8 mouse cellular contexts compared by ENCODE assay signal in the genomic region with DNA sequence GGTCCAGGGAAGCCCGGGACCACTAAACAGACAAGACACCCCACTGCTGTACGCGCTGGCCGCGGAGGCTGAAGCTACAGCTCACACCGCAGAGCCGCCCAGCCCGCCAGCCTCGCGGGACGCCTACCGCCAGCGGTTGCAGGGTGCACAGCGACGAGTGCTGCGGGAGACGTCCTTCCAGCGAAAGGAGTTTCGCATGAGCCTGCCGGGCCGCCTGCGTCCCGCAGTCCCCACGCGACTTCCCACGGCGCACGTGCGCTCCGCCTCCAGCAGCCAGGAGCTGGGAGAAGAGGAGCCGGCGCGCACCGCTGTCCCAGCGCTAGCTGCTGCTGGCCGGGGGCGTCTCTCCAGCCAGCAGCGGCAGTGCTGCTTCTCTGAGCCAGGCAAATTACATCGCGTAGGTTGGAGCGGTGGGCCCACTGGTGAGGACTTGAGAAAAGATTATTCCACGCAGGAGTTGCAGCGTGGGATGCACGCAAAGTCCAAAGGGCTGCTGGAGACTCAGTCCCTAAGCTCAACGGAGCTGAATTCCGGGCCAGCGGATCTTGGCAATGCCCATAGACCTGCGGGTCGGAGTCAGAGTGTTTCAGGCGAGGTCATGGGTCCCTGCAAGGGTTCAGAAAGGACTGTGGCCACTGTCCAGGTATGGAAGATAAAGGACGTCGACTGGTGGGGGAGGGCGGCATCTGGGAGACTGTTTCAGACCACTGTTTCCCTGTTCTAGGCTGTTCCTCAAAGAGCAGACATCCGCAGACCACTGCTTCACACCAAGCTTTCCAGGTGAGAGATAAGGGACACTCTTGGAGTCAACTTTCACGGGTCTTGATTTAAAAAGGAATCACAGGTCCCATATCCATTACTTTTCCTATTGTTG. TPM values are rescaled to one million over a fixed set of nuclear protein-coding genes. Genes with fewer than 3 reads are reported as not detected.
DNase-seq lines count a peak whose midpoint lies in the region; ATAC-seq and TF ChIP-seq lines count a peak whose summit lies in the region.

No protein-coding gene starts in this region.

- no peak overlapping the region for H3K27ac ChIP-seq in hindbrain, embryonic 13.5 days
- H3K27ac ChIP-seq in liver, embryonic 13.5 days = no peak overlapping the region
- H3K27ac ChIP-seq in small intestine, adult 2 months (ENCODE audit: insufficient read depth, low read depth, low read length) = no peak overlapping the region

- H3K36me3 ChIP-seq in hindbrain, embryonic 13.5 days = no peaks in the 10 kb centered on the region
- H3K36me3 ChIP-seq in liver, embryonic 13.5 days = no peaks in the 10 kb centered on the region
- H3K36me3 ChIP-seq in small intestine, adult 2 months (ENCODE audit: control insufficient read depth, insufficient read depth, low read length) = no peaks in the 10 kb centered on the region

- peak; percentile 69 to 77 for DNase-seq in left cerebral cortex, adult 18-20 months (ENCODE audit: low spot score in 2 of 2)
- DNase-seq in left cerebral cortex, adult 11 months (ENCODE audit: low spot score) = no peak
- peak; percentile 52 for DNase-seq in embryo, embryonic 9.5 days (ENCODE audit: extremely low spot score)
- DNase-seq in liver, embryonic 13.5 days = no peak
- DNase-seq in urinary bladder, adult 18-20 months (ENCODE audit: low spot score in 2 of 2) = no peak
- DNase-seq in layer of hippocampus, postnatal 25 days (ENCODE audit: extremely low spot score in 1 of 2, low spot score in 1 of 2) = no peak

- H3K27me3 ChIP-seq in hindbrain, embryonic 13.5 days = peaks cover 98% of the 10 kb centered on the region
- H3K27me3 ChIP-seq in liver, embryonic 13.5 days = peaks cover 85% of the 10 kb centered on the region
- peaks cover 9% of the 10 kb centered on the region for H3K27me3 ChIP-seq in small intestine, adult 2 months (ENCODE audit: control insufficient read depth, insufficient read depth, low read length)

- ATAC-seq in hindbrain, embryonic 13.5 days (ENCODE audit: low FRiP score) = no peak
- ATAC-seq in liver, embryonic 13.5 days (ENCODE audit: low read depth) = no peak

- 8% methylated on average over 53 of the region's 55 CpGs for WGBS in hindbrain, embryonic 13.5 days
- 6% methylated on average over 55 of the region's 55 CpGs for WGBS in liver, embryonic 13.5 days (ENCODE audit: insufficient replicate concordance)
- WGBS in small intestine, adult 2 months = 38% methylated on average over 55 of the region's 55 CpGs

- TF ChIP-seq CTCF in small intestine, adult 2 months (IDR thresholded peaks at IDR 0.05; ENCODE audit: extremely low read depth, insufficient read length, insufficient replicate concordance, low read depth, low read length) = no peak

- peak overlapping the region; percentile 80 for H3K4me2 ChIP-seq in hindbrain, embryonic 13.5 days
- H3K4me2 ChIP-seq in liver, embryonic 13.5 days = peak overlapping the region; percentile 66

- H3K4me3 ChIP-seq in hindbrain, embryonic 13.5 days = peak overlapping the region; percentile 46
- H3K4me3 ChIP-seq in liver, embryonic 13.5 days (replicated peaks) = peak overlapping the region; percentile 45
- H3K4me3 ChIP-seq in small intestine, adult 2 months (ENCODE audit: low read depth, low read length) = peak overlapping the region; percentile 38

- no peaks in the 10 kb centered on the region for H3K9me3 ChIP-seq in hindbrain, embryonic 13.5 days
- H3K9me3 ChIP-seq in liver, embryonic 13.5 days (replicated peaks) = no peaks in the 10 kb centered on the region

- H3K9ac ChIP-seq in hindbrain, embryonic 13.5 days = peak overlapping the region; percentile 67
- 0 out of 2 replicates have a peak overlapping the region, but pooled peaks have one; percentile 22 for H3K9ac ChIP-seq in liver, embryonic 13.5 days

- peaks cover 25% of the 10 kb centered on the region for H3K4me1 ChIP-seq in hindbrain, embryonic 13.5 days (replicated peaks)
- H3K4me1 ChIP-seq in liver, embryonic 13.5 days (replicated peaks) = peaks cover 44% of the 10 kb centered on the region
- H3K4me1 ChIP-seq in small intestine, adult 2 months (ENCODE audit: control insufficient read depth, insufficient read depth, insufficient read length, low read length) = no peaks in the 10 kb centered on the region

- TF ChIP-seq POLR2A in small intestine, adult 2 months (IDR thresholded peaks at IDR 0.05; ENCODE audit: low read depth, low read length) = no peak

RNA-seq across cellular contexts. Expression of gene Gm9837, which starts 6.5 kb away (rescaled TPM):
- not detected for total RNA-seq in left cerebral cortex, adult 18-20 months (2021)
- not detected in 2 replicates for polyA plus RNA-seq in hindbrain, embryonic 13.5 days (2015; fragmentation: Nextera tagmentation; extraction: Ambion mirVana)
- polyA plus RNA-seq in liver, embryonic 13.5 days (2015; fragmentation: Nextera tagmentation; extraction: Ambion mirVana) = not detected in 2 replicates
- polyA plus RNA-seq in small intestine, adult 2 months (2012; rRNA removed) = not detected in 2 replicates
- total RNA-seq in layer of hippocampus, postnatal 25 days (2021) = not detected

RNA-seq across cellular contexts. Expression of gene Shroom1, which starts 6.8 kb away (rescaled TPM):
- 1 to 10 TPM; 5.4 to 5.6 TPM for total RNA-seq in left cerebral cortex, adult 18-20 months (2021)
- polyA plus RNA-seq in hindbrain, embryonic 13.5 days (2015; fragmentation: Nextera tagmentation; extraction: Ambion mirVana) = 2.5 and 2.6 TPM in 2 replicates
- 1.5 and 1.6 TPM in 2 replicates for polyA plus RNA-seq in liver, embryonic 13.5 days (2015; fragmentation: Nextera tagmentation; extraction: Ambion mirVana)
- polyA plus RNA-seq in small intestine, adult 2 months (2012; rRNA removed) = 2.6 and 3.0 TPM in 2 replicates
- total RNA-seq in layer of hippocampus, postnatal 25 days (2021) = 1 to 10 TPM; 3.8 to 4.1 TPM

RNA-seq across cellular contexts. Expression of gene Gm10447, which starts 6.9 kb away (rescaled TPM):
- total RNA-seq in left cerebral cortex, adult 18-20 months (2021) = under 1 TPM; 0.14 to 0.26 TPM
- 0.06 and 0.16 TPM in 2 replicates for polyA plus RNA-seq in hindbrain, embryonic 13.5 days (2015; fragmentation: Nextera tagmentation; extraction: Ambion mirVana)
- polyA plus RNA-seq in liver, embryonic 13.5 days (2015; fragmentation: Nextera tagmentation; extraction: Ambion mirVana) = 0.07 TPM in 2 replicates
- polyA plus RNA-seq in small intestine, adult 2 months (2012; rRNA removed) = 0.04 TPM in 1 of 2 replicates, not detected in the other
- under 1 TPM; 0.12 to 0.26 TPM for total RNA-seq in layer of hippocampus, postnatal 25 days (2021)

RNA-seq across cellular contexts. Expression of gene Gm9945, which starts 16.2 kb away (rescaled TPM):
- 1 to 10 TPM; 2.0 to 2.1 TPM for total RNA-seq in left cerebral cortex, adult 18-20 months (2021)
- polyA plus RNA-seq in hindbrain, embryonic 13.5 days (2015; fragmentation: Nextera tagmentation; extraction: Ambion mirVana) = 0.28 TPM in 1 of 2 replicates, not detected in the other
- polyA plus RNA-seq in liver, embryonic 13.5 days (2015; fragmentation: Nextera tagmentation; extraction: Ambion mirVana) = 0.53 and 0.59 TPM in 2 replicates
- not detected in 2 replicates for polyA plus RNA-seq in small intestine, adult 2 months (2012; rRNA removed)
- total RNA-seq in layer of hippocampus, postnatal 25 days (2021) = 1 to 10 TPM; 1.8 to 2.5 TPM

RNA-seq across cellular contexts. Expression of gene Sowaha, which starts 16.3 kb away (rescaled TPM):
- total RNA-seq in left cerebral cortex, adult 18-20 months (2021) = 10 to 100 TPM; 61.7 to 78.5 TPM
- 0.55 and 0.71 TPM in 2 replicates for polyA plus RNA-seq in hindbrain, embryonic 13.5 days (2015; fragmentation: Nextera tagmentation; extraction: Ambion mirVana)
- polyA plus RNA-seq in liver, embryonic 13.5 days (2015; fragmentation: Nextera tagmentation; extraction: Ambion mirVana) = 11.0 and 13.2 TPM in 2 replicates
- polyA plus RNA-seq in small intestine, adult 2 months (2012; rRNA removed) = 9.7 and 61.2 TPM in 2 replicates
- 100 to 1,000 TPM; 125 to 132 TPM for total RNA-seq in layer of hippocampus, postnatal 25 days (2021)

Comparison
In these comparisons a context has a peak if more than half of its experiments do, and no peak if none do; other contexts are left out.
1. DNase-seq: peak in left cerebral cortex, adult 18-20 months (2 of 2) and embryo, embryonic 9.5 days (single experiment); none in left cerebral cortex, adult 11 months (single experiment), liver, embryonic 13.5 days (single experiment), urinary bladder, adult 18-20 months (0 of 2) and layer of hippocampus, postnatal 25 days (0 of 2).
2. Peak in every context shown above with its lines, with median percentiles within 50 percentile points of each other: H3K4me3 ChIP-seq.